Mouse (Mus musculus) limb, embryonic 13.5 days (tissue): ENCODE results near the gene Enkur. TPM values are rescaled to one million over a fixed set of nuclear protein-coding genes. Genes with fewer than 3 reads are reported as not detected.
A peak's percentile ranks its signal among the peaks of the same experiment; 100 is the strongest.

ENCODE experiments used
- ATAC-seq: fragments of 200-750 bp; cut with Nextera tagmentation; 2 replicates; pipeline ENCODE4 v1.8.0; 2017; ENCODE audit warnings: low read depth, moderate number of reproducible peaks, moderate TSS enrichment; ENCODE audit not compliant: low FRiP score
- H3K27ac ChIP-seq: fragments of 300-500 bp; sonication (generic); 2 replicates; pipeline ENCODE4 v1.5.1; 2015; ENCODE audit warnings: inconsistent platforms, mild to moderate bottlenecking, moderate library complexity
- H3K27me3 ChIP-seq: fragments of 300-500 bp; sonication (generic); 2 replicates; pipeline ENCODE4 v1.6.1; 2015; ENCODE audit warnings: mild to moderate bottlenecking, inconsistent platforms
- H3K36me3 ChIP-seq: fragments of 300-500 bp; sonication (generic); 2 replicates; pipeline ENCODE4 v1.6.1; 2015; ENCODE audit warnings: inconsistent platforms, mild to moderate bottlenecking, moderate library complexity
- H3K4me1 ChIP-seq: fragments of 300-500 bp; sonication (generic); 2 replicates; pipeline ENCODE4 v1.6.1; 2015; ENCODE audit warnings: inconsistent platforms
- H3K4me2 ChIP-seq: fragments of 300-500 bp; sonication (generic); replicated peaks from 2 replicates; pipeline ENCODE4 v1.6.1; 2015; ENCODE audit warnings: inconsistent platforms, mild to moderate bottlenecking, moderate library complexity
- H3K4me3 ChIP-seq: fragments of 300-500 bp; sonication (generic); 2 replicates; pipeline ENCODE4 v1.5.1; 2015; ENCODE audit warnings: moderate library complexity, mild to moderate bottlenecking, inconsistent platforms
- H3K9ac ChIP-seq: fragments of 300-500 bp; sonication (generic); 2 replicates; pipeline ENCODE4 v1.6.1; 2015; ENCODE audit warnings: mild to moderate bottlenecking, inconsistent platforms
- H3K9me3 ChIP-seq: fragments of 300-500 bp; sonication (generic); 2 replicates; pipeline ENCODE4 v1.6.1; 2016; ENCODE audit warnings: inconsistent platforms
- WGBS: fragments of 180-500 bp; shearing (Covaris S2); methylation state at CpG from one replicate; pipeline ENCODE4 v1.1.7; 2015; 5-methylcytosine and 5-hydroxymethylcytosine counted together
- polyA plus RNA-seq: library from polyadenylated mRNA; unstranded; fragments of >200 nt; fragmentation: Nextera tagmentation; extraction: Ambion mirVana; gene quantifications from 2 replicates; pipeline ENCODE4 v1.2.1, GENCODE M21; 2015

Gene Enkur
- polyA plus RNA-seq, 1 experiment from 2014 or later, result 0.39 TPM

GRCm38 (mm10) chr2:21222453-21223384 lies 17.6 kb upstream of the Enkur start:
- no peak for ATAC-seq
- no peak overlapping the region for H3K4me2 ChIP-seq
- H3K4me3 ChIP-seq, result no peak overlapping the region
- H3K36me3 ChIP-seq, result no peaks in the 10 kb centered on the region
- H3K9me3 ChIP-seq, result no peaks in the 10 kb centered on the region
- H3K4me1 ChIP-seq, result no peaks in the 10 kb centered on the region
- no peaks in the 10 kb centered on the region for H3K27me3 ChIP-seq
- no peak overlapping the region for H3K27ac ChIP-seq
- 90% methylated on average over 9 of the region's 9 CpGs for WGBS
- no peak overlapping the region for H3K9ac ChIP-seq

GRCm38 (mm10) chr2:21215284-21215683 lies 10.1 kb upstream of the Enkur start:
- Histone ChIP-seq H3K4me1 (no peaks in the 10 kb centered on the region), H3K27me3 (no peaks in the 10 kb centered on the region), H3K9ac (no peak overlapping the region), H3K4me3 (no peak overlapping the region), H3K36me3 (0 out of 2 replicates have a peak, but pooled peaks cover 5% of the 10 kb centered on the region), H3K27ac (no peak overlapping the region), H3K9me3 (no peaks in the 10 kb centered on the region), H3K4me2 (no peak overlapping the region)
- ATAC-seq, result no peak
- WGBS, result 88% methylated on average over 2 of the region's 2 CpGs

- Histone ChIP-seq H3K4me1 (no peaks in the 10 kb centered on the region), H3K4me2 (no peak overlapping the region), H3K36me3 (0 out of 2 replicates have a peak, but pooled peaks cover 5% of the 10 kb centered on the region), H3K27ac (no peak overlapping the region), H3K9me3 (no peaks in the 10 kb centered on the region), H3K27me3 (no peaks in the 10 kb centered on the region), H3K9ac (no peak overlapping the region), H3K4me3 (no peak overlapping the region)
- no peak for ATAC-seq
Observed at GRCm38 (mm10) chr2:21214322-21214721, 9.2 kb upstream of the Enkur start.

- ATAC-seq, result no peak
- no peak overlapping the region for H3K27ac ChIP-seq
- H3K9ac ChIP-seq, result no peak overlapping the region
- WGBS, result 84% methylated on average over 6 of the region's 6 CpGs
- peaks cover 3% of the 10 kb centered on the region; the same call in 1 of the 2 replicates for H3K4me1 ChIP-seq
- H3K9me3 ChIP-seq, result no peaks in the 10 kb centered on the region
- H3K4me3 ChIP-seq, result no peak overlapping the region
- no peaks in the 10 kb centered on the region for H3K27me3 ChIP-seq
- no peak overlapping the region for H3K4me2 ChIP-seq
- 0 out of 2 replicates have a peak, but pooled peaks cover 5% of the 10 kb centered on the region for H3K36me3 ChIP-seq
Observed at GRCm38 (mm10) chr2:21211361-21211760, 6.2 kb upstream of the Enkur start.

GRCm38 (mm10) chr2:21206278-21206677 lies 1.1 kb upstream of the Enkur start:
- Histone ChIP-seq H3K9me3 (no peaks in the 10 kb centered on the region), H3K4me3 (peak overlapping the region; percentile 65), H3K27ac (no peak overlapping the region), H3K27me3 (no peaks in the 10 kb centered on the region), H3K36me3 (no peaks in the 10 kb centered on the region), H3K4me2 (peak overlapping the region; percentile 74), H3K4me1 (peaks cover 10% of the 10 kb centered on the region), H3K9ac (peak overlapping the region; percentile 66)
- 58% methylated on average over 6 of the region's 6 CpGs for WGBS
- ATAC-seq, result no peak

GRCm38 (mm10) chr2:21205831-21206159 lies 630 bp upstream of the Enkur start:
- Histone ChIP-seq H3K9me3 (no peaks in the 10 kb centered on the region), H3K27ac (no peak overlapping the region), H3K9ac (peak overlapping the region; percentile 66), H3K4me3 (peak overlapping the region; percentile 65), H3K4me2 (peak overlapping the region; percentile 74), H3K27me3 (no peaks in the 10 kb centered on the region), H3K36me3 (no peaks in the 10 kb centered on the region), H3K4me1 (peaks cover 10% of the 10 kb centered on the region)
- peak; percentile 88 for ATAC-seq
- WGBS, result 1% methylated on average over 18 of the region's 19 CpGs

- H3K36me3 ChIP-seq, result no peaks in the 10 kb centered on the region
- H3K4me3 ChIP-seq, result no peak overlapping the region
- no peak overlapping the region for H3K27ac ChIP-seq
- no peak for ATAC-seq
- no peak overlapping the region for H3K4me2 ChIP-seq
- H3K9me3 ChIP-seq, result no peaks in the 10 kb centered on the region
- H3K27me3 ChIP-seq, result no peaks in the 10 kb centered on the region
- no peak overlapping the region for H3K9ac ChIP-seq
- WGBS, result 84% methylated on average over 2 of the region's 2 CpGs
- peaks cover 10% of the 10 kb centered on the region for H3K4me1 ChIP-seq
Observed at GRCm38 (mm10) chr2:21202754-21203153, 2.4 kb downstream of the Enkur start.

- Histone ChIP-seq H3K4me1 (no peaks in the 10 kb centered on the region), H3K27me3 (no peaks in the 10 kb centered on the region), H3K36me3 (no peaks in the 10 kb centered on the region), H3K9me3 (0 out of 2 replicates have a peak, but pooled peaks cover 2% of the 10 kb centered on the region), H3K4me3 (no peak overlapping the region), H3K27ac (no peak overlapping the region), H3K9ac (no peak overlapping the region), H3K4me2 (no peak overlapping the region)
- 67% methylated on average over 3 of the region's 3 CpGs for WGBS
- ATAC-seq, result no peak
Observed at GRCm38 (mm10) chr2:21199051-21199450, 6.1 kb downstream of the Enkur start.

GRCm38 (mm10) chr2:21195233-21195632 lies 9.9 kb downstream of the Enkur start:
- 89% methylated on average over 5 of the region's 5 CpGs for WGBS
- H3K4me3 ChIP-seq, result no peak overlapping the region
- H3K9me3 ChIP-seq, result 0 out of 2 replicates have a peak, but pooled peaks cover 2% of the 10 kb centered on the region
- ATAC-seq, result no peak
- H3K4me2 ChIP-seq, result no peak overlapping the region
- H3K4me1 ChIP-seq, result no peaks in the 10 kb centered on the region
- no peaks in the 10 kb centered on the region for H3K27me3 ChIP-seq
- H3K36me3 ChIP-seq, result no peaks in the 10 kb centered on the region
- no peak overlapping the region for H3K27ac ChIP-seq
- no peak overlapping the region for H3K9ac ChIP-seq

GRCm38 (mm10) chr2:21191232-21191631 lies 13.9 kb downstream of the Enkur start:
- Histone ChIP-seq H3K9me3 (no peaks in the 10 kb centered on the region), H3K4me3 (no peak overlapping the region), H3K27me3 (no peaks in the 10 kb centered on the region; the same call in 1 of the 2 replicates), H3K36me3 (no peaks in the 10 kb centered on the region), H3K27ac (no peak overlapping the region), H3K9ac (no peak overlapping the region), H3K4me1 (no peaks in the 10 kb centered on the region), H3K4me2 (no peak overlapping the region)
- ATAC-seq, result no peak
- WGBS, result 85% methylated on average over 1 of the region's 1 CpGs

- H3K9ac ChIP-seq, result no peak overlapping the region
- WGBS, result 70% methylated on average over 4 of the region's 4 CpGs
- ATAC-seq, result no peak
Observed at GRCm38 (mm10) chr2:21188610-21189009, 16.6 kb downstream of the Enkur start.

GRCm38 (mm10) chr2:21187576-21187975 lies 17.6 kb downstream of the Enkur start:
- Histone ChIP-seq H3K27me3 (peaks cover 22% of the 10 kb centered on the region; the same call in 1 of the 2 replicates), H3K4me2 (no peak overlapping the region), H3K27ac (no peak overlapping the region), H3K4me1 (no peaks in the 10 kb centered on the region), H3K9ac (no peak overlapping the region), H3K9me3 (no peaks in the 10 kb centered on the region), H3K36me3 (no peaks in the 10 kb centered on the region), H3K4me3 (no peak overlapping the region)
- no peak for ATAC-seq
- WGBS, result 45% methylated on average over 7 of the region's 7 CpGs

More at GRCm38 (mm10) chr2:21188610-21189009, 16.6 kb downstream of the Enkur start:
- no peak overlapping the region for H3K4me2 ChIP-seq
- H3K4me1 ChIP-seq, result no peaks in the 10 kb centered on the region
- no peak overlapping the region for H3K27ac ChIP-seq
- H3K36me3 ChIP-seq, result no peaks in the 10 kb centered on the region
- no peak overlapping the region for H3K4me3 ChIP-seq
- H3K27me3 ChIP-seq, result peaks cover 12% of the 10 kb centered on the region; the same call in 1 of the 2 replicates
- no peaks in the 10 kb centered on the region for H3K9me3 ChIP-seq
